Mouse (Mus musculus): ENCODE results near the gene Lmod1. TPM values are rescaled to one million over a fixed set of nuclear protein-coding genes. Genes with fewer than 3 reads are reported as not detected.

The Lmod1 gene
- total RNA-seq, 2 experiments from 2014 or later: 1.7 to 3.0 TPM

DNA sequence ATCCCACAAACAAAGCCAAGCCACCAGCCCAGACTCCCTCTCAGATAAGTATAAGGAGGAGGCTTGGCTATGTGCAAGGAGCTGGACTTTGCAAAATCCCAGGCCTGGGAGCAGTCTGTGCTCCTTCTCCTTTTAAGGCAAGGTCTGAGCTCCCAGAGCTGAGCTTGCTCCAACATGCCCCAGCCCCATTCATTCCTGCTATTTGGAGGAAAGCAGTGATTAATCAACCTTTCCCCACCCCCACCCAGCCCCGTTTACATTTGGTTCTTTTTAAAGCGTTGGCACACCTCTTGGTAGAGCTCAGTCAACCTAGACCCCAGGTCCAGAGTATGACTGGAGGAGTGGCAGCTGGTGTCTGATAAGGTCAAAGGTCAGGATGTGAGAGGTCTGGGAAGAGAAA is 34.5 kb downstream of the Lmod1 start:
- no peak for DNase-seq
- intact Hi-C loops (cut with DNase I): no loop called here

DNA sequence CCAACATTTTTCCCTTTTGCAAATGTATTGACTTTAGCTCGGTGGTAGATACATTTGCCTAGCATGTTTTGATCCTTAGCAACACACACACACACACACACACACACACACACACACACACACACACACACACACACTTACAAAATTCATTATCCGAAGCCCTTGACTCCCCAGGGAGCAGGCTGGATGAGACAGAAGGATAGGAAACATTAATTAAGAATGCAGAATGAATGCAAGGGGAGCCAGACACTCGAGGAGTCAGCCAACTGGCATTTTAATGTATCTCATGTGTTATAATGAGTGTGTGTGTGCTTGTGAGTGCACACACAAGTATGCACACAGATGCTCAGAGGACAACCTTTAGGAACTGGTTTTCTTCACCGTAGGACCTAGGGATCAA is 36.9 kb downstream of the Lmod1 start:
- intact Hi-C loops (cut with DNase I): no loop called here
- DNase-seq: no peak

DNA sequence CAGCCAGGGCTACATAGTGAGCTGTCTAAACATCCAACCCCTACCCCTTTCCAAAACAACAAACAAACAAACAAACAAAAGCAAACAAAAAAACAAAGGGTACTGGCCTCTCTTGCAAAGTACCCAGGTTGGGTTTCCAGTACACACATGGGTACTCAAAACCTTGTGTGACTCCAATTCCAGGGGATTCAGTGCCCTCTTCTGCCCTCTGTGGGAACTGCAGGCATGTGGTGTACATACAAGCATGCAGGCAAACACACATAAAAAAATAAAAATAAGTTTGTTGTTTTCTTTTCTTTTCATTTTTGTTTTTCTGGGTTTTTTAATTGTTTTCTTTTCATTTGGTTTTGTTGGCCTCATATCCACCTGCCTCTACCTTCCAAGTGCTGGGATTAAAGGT is 37.5 kb downstream of the Lmod1 start:
- no peak for DNase-seq
- intact Hi-C loops (cut with DNase I): no loop called here

GRCm38 (mm10) chr1:135363446-135363845 is 38.8 kb downstream of the Lmod1 start:
- intact Hi-C loops (cut with DNase I): no loop called here
- DNase-seq: no peak

GRCm38 (mm10) chr1:135366380-135366779 is 41.8 kb downstream of the Lmod1 start:
- DNase-seq: no peak

GRCm38 (mm10) chr1:135367005-135367404 is 42.4 kb downstream of the Lmod1 start:
- intact Hi-C loops (cut with DNase I): no loop called here

More at GRCm38 (mm10) chr1:135366380-135366779, 41.8 kb downstream of the Lmod1 start:
- intact Hi-C loops (cut with DNase I): no loop called here

GRCm38 (mm10) chr1:135367595-135367994 is 43.0 kb downstream of the Lmod1 start:
- intact Hi-C loops (cut with DNase I): no loop called here
- DNase-seq: no peak

More at GRCm38 (mm10) chr1:135367005-135367404, 42.4 kb downstream of the Lmod1 start:
- DNase-seq: no peak

- peak; percentile 91 to 93 for DNase-seq
- intact Hi-C loops (cut with DNase I): loop anchor here (1.0 to 2.0 kb wide), 5 partner anchors 55 to 214 kb away; partner anchors contain the start of genes Elf3 and Timm17a
Measured at GRCm38 (mm10) chr1:135368245-135368644, 43.6 kb downstream of the Lmod1 start.

- DNase-seq: peak; percentile 70
- intact Hi-C loops (cut with DNase I): loop anchor here (1.0 to 2.0 kb wide), 5 partner anchors 56 to 215 kb away; partner anchors contain the start of genes Elf3 and Timm17a
Measured at GRCm38 (mm10) chr1:135368982-135369381, 44.4 kb downstream of the Lmod1 start.

GRCm38 (mm10) chr1:135369415-135369814 is 44.8 kb downstream of the Lmod1 start:
- intact Hi-C loops (cut with DNase I): loop anchor here (2.0 kb wide), 3 partner anchors 57 to 111 kb away; partner anchors contain the start of genes Elf3 and Timm17a

DNA sequence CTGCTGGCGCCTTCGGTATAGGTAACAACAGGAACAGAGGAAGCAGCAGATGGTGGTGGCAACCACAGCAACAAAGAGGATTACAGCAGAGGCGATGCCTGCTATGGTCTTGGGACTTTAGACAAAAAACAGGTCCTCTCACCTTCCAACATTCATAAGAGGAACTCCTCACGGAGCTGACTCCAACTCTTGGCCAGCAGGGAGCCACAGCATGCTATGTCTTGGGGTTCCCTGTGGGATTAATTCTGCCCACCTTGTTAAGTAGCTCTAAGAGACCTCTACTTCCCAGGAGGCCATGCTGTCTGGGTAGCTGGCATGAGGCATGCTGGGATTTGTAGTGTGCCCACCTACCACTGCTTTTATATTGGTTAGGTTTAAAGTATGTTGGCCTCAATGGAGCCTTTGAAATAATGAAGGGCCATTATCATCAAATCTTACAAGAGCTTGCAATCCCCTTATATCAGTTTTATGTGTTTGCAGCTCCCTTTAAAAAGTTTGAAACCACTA is 48.6 kb downstream of the Lmod1 start:
- DNase-seq: no peak
- intact Hi-C loops (cut with DNase I): loop anchor here (10.0 kb wide), 1 partner anchor 408 kb away; the partner anchor contains the start of gene Ube2t

More at GRCm38 (mm10) chr1:135369415-135369814, 44.8 kb downstream of the Lmod1 start:
- DNase-seq: no peak

DNA sequence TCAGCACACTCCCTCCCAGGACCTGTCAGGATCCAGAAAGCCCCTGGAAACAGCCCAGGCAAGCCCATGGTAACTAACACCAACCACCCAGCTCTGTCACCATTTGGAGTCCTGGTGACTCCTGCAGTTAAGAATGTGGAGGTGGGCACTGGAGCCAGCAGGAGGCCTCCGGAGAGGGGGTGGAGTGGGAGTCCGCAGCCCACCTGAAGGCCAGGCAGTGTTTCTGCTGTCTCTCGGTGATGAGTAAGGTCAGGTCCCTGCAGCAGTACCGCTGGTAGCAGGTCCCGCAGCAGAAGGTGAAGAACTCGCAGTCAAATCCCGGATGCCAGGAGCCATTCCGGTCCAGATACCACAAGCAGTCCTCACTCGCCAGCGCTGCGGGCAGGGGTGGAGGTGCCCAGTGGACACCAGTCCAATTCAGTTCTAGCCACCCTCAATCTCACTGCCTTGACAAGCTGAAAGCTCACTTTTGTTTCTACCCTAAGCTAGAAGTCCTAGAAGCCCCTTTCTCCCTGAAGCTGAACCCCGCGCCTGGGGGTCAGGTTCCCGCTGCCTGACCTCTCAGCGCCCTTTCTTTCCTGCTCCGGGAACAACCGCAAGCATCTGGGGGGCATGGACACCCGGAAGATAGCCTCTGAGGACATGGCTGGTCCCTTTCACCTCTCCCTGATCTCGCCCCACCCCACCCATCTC is 49.7 kb downstream of the Lmod1 start:
- intact Hi-C loops (cut with DNase I): loop anchor here (10.0 kb wide), 1 partner anchor 410 kb away; the partner anchor contains the start of gene Ube2t
- DNase-seq: peak in 1 of 2 experiments; percentile 45

GRCm38 (mm10) chr1:135374868-135375581 is 50.4 kb downstream of the Lmod1 start, which contains the start of gene Shisa4:
Shisa4 (minus strand) TSS chr1:135375237.
- intact Hi-C loops (cut with DNase I): loop anchor here (10.0 kb wide), 1 partner anchor 410 kb away; the partner anchor contains the start of gene Ube2t
- peak; percentile 70 to 81 for DNase-seq

DNA sequence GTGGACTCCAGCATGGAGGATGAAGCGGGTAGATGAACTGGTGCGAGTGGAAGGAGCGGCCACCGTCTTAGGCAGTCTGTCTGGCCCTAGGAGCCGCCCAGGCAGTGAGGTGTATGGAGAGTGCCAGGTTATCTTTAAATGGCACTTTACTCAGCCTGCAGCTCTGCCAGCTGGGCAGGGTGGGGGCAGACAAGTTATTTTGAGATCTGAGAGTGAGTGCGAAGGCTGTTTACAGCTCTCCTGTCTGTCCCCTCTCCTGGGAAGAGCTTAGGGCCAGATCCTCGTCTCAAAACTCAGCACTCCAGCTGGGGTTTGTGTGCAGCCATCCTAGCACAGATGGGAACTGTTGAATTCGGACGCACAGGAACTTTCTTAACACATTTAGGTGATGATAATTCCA is 54.0 kb downstream of the Lmod1 start:
- DNase-seq: peak; percentile 64 to 78
- intact Hi-C loops (cut with DNase I): loop anchor here (10.0 kb wide), 1 partner anchor 414 kb away; the partner anchor contains the start of gene Ube2t

DNA sequence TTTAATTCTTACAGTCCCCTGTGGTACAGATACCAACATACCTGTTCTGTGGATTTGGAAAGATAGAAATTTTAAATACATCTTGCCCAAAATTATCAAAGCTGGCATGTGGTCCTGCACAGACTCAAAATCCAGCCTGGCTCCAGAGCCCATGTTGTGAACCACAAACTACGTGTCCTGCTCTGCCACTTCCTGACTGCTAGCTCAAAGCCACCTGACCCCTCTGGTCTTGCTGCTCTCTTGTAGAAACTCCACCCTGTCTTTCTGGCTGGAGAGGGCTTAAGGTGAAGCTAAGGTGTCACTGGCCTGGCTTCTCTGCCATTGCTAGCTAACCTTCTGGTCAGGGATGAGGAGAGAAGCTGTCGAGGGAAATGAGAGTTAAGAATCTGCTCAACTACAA is 54.4 kb downstream of the Lmod1 start:
- no peak for DNase-seq
- intact Hi-C loops (cut with DNase I): loop anchor here (10.0 kb wide), 1 partner anchor 414 kb away; the partner anchor contains the start of gene Ube2t

DNA sequence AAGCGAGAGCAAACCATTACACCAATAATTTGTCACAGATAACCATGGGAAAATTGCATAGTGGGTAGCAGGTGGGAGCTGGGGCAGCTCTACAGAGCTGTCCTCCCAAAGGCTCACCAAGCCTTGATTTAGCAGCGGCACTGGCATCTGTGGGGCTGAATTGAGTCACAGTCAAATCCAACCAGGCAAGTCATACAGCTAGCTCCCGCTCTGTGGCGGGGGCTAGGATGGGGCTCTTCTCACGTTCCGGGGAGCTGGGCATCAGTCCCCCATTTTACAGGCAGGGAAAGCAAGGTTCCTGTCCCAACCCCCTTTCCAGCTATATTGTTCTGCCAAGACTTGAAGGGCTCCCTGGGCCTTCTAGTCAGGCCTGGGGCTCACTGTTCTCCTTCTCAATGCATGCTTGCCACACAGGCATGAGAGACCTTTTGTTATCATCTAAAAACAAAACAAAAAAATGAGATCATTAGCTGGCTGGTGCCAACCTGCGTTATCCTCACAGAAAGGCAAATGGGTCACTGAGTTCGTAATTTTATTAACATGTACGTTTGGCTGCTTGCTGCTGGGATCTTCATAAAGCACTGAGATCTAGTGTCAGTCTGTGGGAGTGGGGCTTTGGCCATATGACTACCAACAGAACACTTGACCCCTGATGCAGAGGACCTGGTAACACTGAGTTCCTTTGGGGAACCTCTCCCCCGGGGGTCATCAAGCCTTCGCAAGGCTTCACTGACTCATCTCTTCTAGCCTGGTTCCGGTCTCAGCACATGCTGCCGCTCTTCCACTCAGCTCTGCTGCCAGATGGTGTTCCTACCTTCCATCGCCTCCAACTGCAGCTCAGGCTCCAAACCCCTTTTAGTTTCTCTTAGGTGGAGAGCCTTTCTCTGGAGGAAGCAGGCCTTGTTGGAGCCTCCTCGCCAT is 55.7 kb downstream of the Lmod1 start:
- intact Hi-C loops (cut with DNase I): loop anchor here (5.0 kb wide), 1 partner anchor 47 kb away; no protein-coding TSS in a partner anchor
- no peak for DNase-seq

DNA sequence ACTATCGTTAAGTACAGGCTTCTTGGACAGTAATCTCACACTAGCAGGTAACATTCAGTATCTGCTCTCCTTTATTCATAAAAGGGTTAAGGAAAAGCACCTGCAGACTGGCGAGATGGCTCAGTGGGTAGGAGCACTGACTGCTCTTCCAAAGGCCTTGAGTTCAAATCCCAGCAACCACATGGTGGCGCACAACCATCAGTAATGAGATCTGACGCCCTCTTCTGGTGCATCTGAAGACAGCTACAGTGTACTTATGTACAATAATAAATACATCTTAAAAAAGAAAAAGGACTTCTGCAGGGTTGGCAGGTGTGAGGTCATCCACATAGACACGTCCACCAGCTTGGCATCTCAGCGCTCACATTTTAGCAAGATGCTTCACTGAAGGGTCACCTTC is 57.0 kb downstream of the Lmod1 start:
- DNase-seq: peak in 1 of 2 experiments; percentile 41
- intact Hi-C loops (cut with DNase I): loop anchor here (5.0 kb wide), 1 partner anchor 46 kb away; no protein-coding TSS in a partner anchor

- intact Hi-C loops (cut with DNase I): loop anchor here (5.0 kb wide), 1 partner anchor 43 kb away; no protein-coding TSS in a partner anchor
- DNase-seq: no peak
Measured at GRCm38 (mm10) chr1:135384171-135384570, 59.6 kb downstream of the Lmod1 start.

DNA sequence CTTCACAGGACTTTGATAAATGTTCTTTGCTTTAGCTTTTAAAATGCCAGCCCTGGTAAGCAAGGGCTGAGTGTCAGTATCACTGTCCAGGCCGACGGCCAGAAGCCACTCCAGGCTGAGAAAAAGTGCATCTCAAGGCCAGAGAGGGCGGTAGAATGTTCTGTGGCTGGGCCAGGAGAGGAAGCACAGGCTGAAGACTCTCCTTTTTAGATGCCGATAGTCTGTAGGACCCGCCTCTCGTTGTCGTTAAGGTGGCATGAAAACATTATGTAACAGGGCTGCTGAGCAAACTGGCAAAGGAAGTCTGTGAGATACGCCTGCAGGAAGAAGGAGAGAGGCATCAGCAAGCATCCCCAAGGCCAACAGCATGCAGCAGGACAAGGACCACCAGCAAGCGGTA is 60.6 kb downstream of the Lmod1 start:
- DNase-seq: no peak
- intact Hi-C loops (cut with DNase I): no loop called here

GRCm38 (mm10) chr1:135399466-135399865 is 74.9 kb downstream of the Lmod1 start:
- no peak for DNase-seq
- intact Hi-C loops (cut with DNase I): loop anchor here (5.0 kb wide), 2 partner anchors 33 to 53 kb away; partner anchors contain the start of gene Ipo9
